21 mouse cellular contexts compared by ENCODE assay signal in genomic region chr16:42277268-42277667, GRCm38 (mm10).
DNase-seq lines count a peak whose midpoint lies in the region; ATAC-seq and TF ChIP-seq lines count a peak whose summit lies in the region.
"Had no signal": no experiment of that assay in that cellular context is flagged by ENCODE, and none has a peak within 500 bp of the region (broad histone marks: within the 10 kb centered on the region; RNA-seq: fewer than 3 reads in every experiment).

No protein-coding gene starts in this region.

- no peak overlapping the region for H3K4me2 ChIP-seq in forebrain, embryonic 15.5 days (replicated peaks)
- no peak overlapping the region for H3K4me2 ChIP-seq in midbrain, embryonic 11.5 days
- H3K4me2 ChIP-seq in midbrain, postnatal 0 days (ENCODE audit: low read depth, low read length, poor library complexity, severe bottlenecking) = no peak overlapping the region
- H3K4me2 ChIP-seq in intestine, embryonic 15.5 days (replicated peaks) = no peak overlapping the region
- H3K4me2 ChIP-seq in midbrain, embryonic 16.5 days (ENCODE audit: low read length) = no peak overlapping the region
- H3K4me2 ChIP-seq: embryonic facial prominence, embryonic 12.5 days; heart, embryonic 15.5 days; limb, embryonic 12.5 days; liver, embryonic 11.5 days had no signal

- no peak overlapping the region for H3K4me3 ChIP-seq in forebrain, embryonic 15.5 days
- H3K4me3 ChIP-seq in forebrain, embryonic 10.5 days = no peak overlapping the region
- H3K4me3 ChIP-seq in midbrain, embryonic 11.5 days (ENCODE audit: low read depth, low read length) = no peak overlapping the region
- H3K4me3 ChIP-seq in midbrain, postnatal 0 days (ENCODE audit: low read depth, low read length) = no peak overlapping the region
- no peak overlapping the region for H3K4me3 ChIP-seq in intestine, embryonic 15.5 days (replicated peaks)
- no peak overlapping the region for H3K4me3 ChIP-seq in midbrain, embryonic 16.5 days (ENCODE audit: low read depth, low read length)
- no peak overlapping the region for H3K4me3 ChIP-seq in left cerebral cortex, adult 2 months
- H3K4me3 ChIP-seq: embryonic facial prominence, embryonic 12.5 days; heart, embryonic 15.5 days; layer of hippocampus, adult 2 months; limb, embryonic 12.5 days had no signal

- intact Hi-C loops in left cerebral cortex, adult 2 months (cut with DNase I) = loop anchor here (2.0 to 5.0 kb wide), 4 partner anchors 85 to 635 kb away; no protein-coding TSS in a partner anchor

- no peaks in the 10 kb centered on the region for H3K36me3 ChIP-seq in forebrain, embryonic 15.5 days
- H3K36me3 ChIP-seq in forebrain, embryonic 10.5 days (replicated peaks) = no peaks in the 10 kb centered on the region
- no peaks in the 10 kb centered on the region for H3K36me3 ChIP-seq in midbrain, embryonic 11.5 days (ENCODE audit: control insufficient read depth, insufficient read depth, low read length)
- H3K36me3 ChIP-seq in midbrain, postnatal 0 days (ENCODE audit: insufficient read depth, low read length) = peaks cover 3% of the 10 kb centered on the region; the same call in 1 of the 2 replicates
- no peaks in the 10 kb centered on the region for H3K36me3 ChIP-seq in intestine, embryonic 15.5 days
- H3K36me3 ChIP-seq in midbrain, embryonic 16.5 days (ENCODE audit: control insufficient read depth, insufficient read depth, low read length) = no peaks in the 10 kb centered on the region; the same call in 1 of the 2 replicates
- H3K36me3 ChIP-seq: embryonic facial prominence, embryonic 12.5 days; heart, embryonic 15.5 days; limb, embryonic 12.5 days had no signal

- 68% methylated on average over 8 of the region's 8 CpGs for WGBS in forebrain, embryonic 15.5 days
- WGBS in forebrain, embryonic 10.5 days = 85% methylated on average over 8 of the region's 8 CpGs
- 84% methylated on average over 8 of the region's 8 CpGs for WGBS in midbrain, embryonic 11.5 days
- 52% methylated on average over 8 of the region's 8 CpGs for WGBS in midbrain, postnatal 0 days
- WGBS in intestine, embryonic 15.5 days = 79% methylated on average over 8 of the region's 8 CpGs
- 58% methylated on average over 8 of the region's 8 CpGs for WGBS in midbrain, embryonic 16.5 days

- no peak overlapping the region for H3K9ac ChIP-seq in forebrain, embryonic 15.5 days (replicated peaks)
- H3K9ac ChIP-seq in midbrain, embryonic 11.5 days (ENCODE audit: low read length) = no peak overlapping the region
- H3K9ac ChIP-seq in midbrain, postnatal 0 days (replicated peaks; ENCODE audit: low read length, poor library complexity, severe bottlenecking) = no peak overlapping the region
- H3K9ac ChIP-seq in intestine, embryonic 15.5 days = no peak overlapping the region
- H3K9ac ChIP-seq in midbrain, embryonic 16.5 days (ENCODE audit: low read depth, low read length) = no peak overlapping the region
- H3K9ac ChIP-seq: embryonic facial prominence, embryonic 12.5 days; forebrain, postnatal 0 days; heart, embryonic 15.5 days; limb, embryonic 12.5 days; liver, postnatal 0 days had no signal

- no peak for TF ChIP-seq CTCF in midbrain, postnatal 0 days (IDR thresholded peaks at IDR 0.05)
- TF ChIP-seq CTCF in left cerebral cortex, adult 2 months (IDR thresholded peaks at IDR 0.05) = no peak

- H3K27ac ChIP-seq in forebrain, embryonic 15.5 days (replicated peaks) = peak overlapping the region; percentile 5; the same call in 1 of the 2 replicates
- H3K27ac ChIP-seq in forebrain, embryonic 10.5 days = no peak overlapping the region
- no peak overlapping the region for H3K27ac ChIP-seq in midbrain, embryonic 11.5 days (ENCODE audit: low read depth, low read length)
- no peak overlapping the region for H3K27ac ChIP-seq in midbrain, postnatal 0 days (ENCODE audit: low read depth, low read length)
- no peak overlapping the region for H3K27ac ChIP-seq in intestine, embryonic 15.5 days
- peak overlapping the region; percentile 32; the same call in 1 of the 2 replicates for H3K27ac ChIP-seq in midbrain, embryonic 16.5 days (ENCODE audit: low read length)
- H3K27ac ChIP-seq in left cerebral cortex, adult 2 months = no peak overlapping the region
- H3K27ac ChIP-seq: embryonic facial prominence, embryonic 12.5 days; heart, embryonic 15.5 days; layer of hippocampus, adult 2 months; limb, embryonic 12.5 days; macrophage had no signal

- DNase-seq in forebrain, embryonic 10.5 days (ENCODE audit: extremely low spot score, low spot score) = no peak
- DNase-seq in midbrain, embryonic 11.5 days (ENCODE audit: low spot score, missing footprints) = peak; percentile 81
- DNase-seq in midbrain, postnatal 0 days (ENCODE audit: low spot score) = no peak
- DNase-seq in cerebellum, adult 11 months = no peak
- no peak for DNase-seq in left cerebral cortex, adult 2 months (ENCODE audit: extremely low spot score in 1 of 2, low spot score in 2 of 2)
- DNase-seq: adrenal gland, postnatal 36 days; cerebellum, adult 11-12 months; forebrain, postnatal 0 days; heart, postnatal 36 days; kidney, postnatal 25 days; liver, postnatal 0 days; thymus, postnatal 14 days had no signal

- H3K9me3 ChIP-seq in forebrain, embryonic 15.5 days = no peaks in the 10 kb centered on the region
- no peaks in the 10 kb centered on the region for H3K9me3 ChIP-seq in forebrain, embryonic 10.5 days
- H3K9me3 ChIP-seq in midbrain, embryonic 11.5 days (ENCODE audit: control insufficient read depth, low read length) = no peaks in the 10 kb centered on the region
- no peaks in the 10 kb centered on the region for H3K9me3 ChIP-seq in midbrain, postnatal 0 days (ENCODE audit: low read length)
- no peaks in the 10 kb centered on the region for H3K9me3 ChIP-seq in intestine, embryonic 15.5 days
- H3K9me3 ChIP-seq in midbrain, embryonic 16.5 days (replicated peaks; ENCODE audit: control insufficient read depth, low read length, poor library complexity, severe bottlenecking) = no peaks in the 10 kb centered on the region
- H3K9me3 ChIP-seq: embryonic facial prominence, embryonic 12.5 days; heart, embryonic 15.5 days; limb, embryonic 12.5 days had no signal

- H3K4me1 ChIP-seq in forebrain, embryonic 15.5 days = peaks cover 22% of the 10 kb centered on the region
- H3K4me1 ChIP-seq in forebrain, embryonic 10.5 days = peaks cover 25% of the 10 kb centered on the region
- peaks cover 8% of the 10 kb centered on the region for H3K4me1 ChIP-seq in midbrain, embryonic 11.5 days (ENCODE audit: control insufficient read depth, insufficient read depth, low read length)
- peaks cover 5% of the 10 kb centered on the region; the same call in 1 of the 2 replicates for H3K4me1 ChIP-seq in midbrain, postnatal 0 days (ENCODE audit: insufficient read depth, low read length)
- no peaks in the 10 kb centered on the region for H3K4me1 ChIP-seq in intestine, embryonic 15.5 days (replicated peaks)
- H3K4me1 ChIP-seq in midbrain, embryonic 16.5 days (ENCODE audit: control insufficient read depth, insufficient read depth, low read length) = peaks cover 24% of the 10 kb centered on the region
- H3K4me1 ChIP-seq: embryonic facial prominence, embryonic 12.5 days; heart, embryonic 15.5 days had no signal

- H3K27me3 ChIP-seq in forebrain, embryonic 15.5 days = no peaks in the 10 kb centered on the region
- peaks cover 11% of the 10 kb centered on the region for H3K27me3 ChIP-seq in forebrain, embryonic 10.5 days (ENCODE audit: poor library complexity, severe bottlenecking)
- H3K27me3 ChIP-seq in midbrain, embryonic 11.5 days (ENCODE audit: control insufficient read depth, insufficient read depth, low read length) = peaks cover 4% of the 10 kb centered on the region
- no peaks in the 10 kb centered on the region for H3K27me3 ChIP-seq in midbrain, postnatal 0 days (ENCODE audit: insufficient read depth, low read length)
- no peaks in the 10 kb centered on the region for H3K27me3 ChIP-seq in intestine, embryonic 15.5 days (replicated peaks)
- no peaks in the 10 kb centered on the region for H3K27me3 ChIP-seq in midbrain, embryonic 16.5 days (ENCODE audit: control insufficient read depth, insufficient read depth, low read depth, low read length)
- H3K27me3 ChIP-seq: embryonic facial prominence, embryonic 12.5 days; heart, embryonic 15.5 days; limb, embryonic 12.5 days had no signal

- no peak for ATAC-seq in forebrain, embryonic 15.5 days (replicated peaks)
- ATAC-seq in midbrain, embryonic 11.5 days (ENCODE audit: low FRiP score) = no peak
- no peak for ATAC-seq in midbrain, postnatal 0 days (ENCODE audit: low FRiP score)
- peak; percentile 55 for ATAC-seq in intestine, embryonic 15.5 days
- no peak for ATAC-seq in midbrain, embryonic 16.5 days
- ATAC-seq: liver, postnatal 0 days had no signal

Comparison
In these comparisons a context has a peak if more than half of its experiments do, and no peak if none do; other contexts are left out.
1. H3K27ac ChIP-seq: peak in forebrain, embryonic 15.5 days (single experiment) and midbrain, embryonic 16.5 days (single experiment); none in forebrain, embryonic 10.5 days (single experiment), midbrain, embryonic 11.5 days (single experiment), midbrain, postnatal 0 days (single experiment), intestine, embryonic 15.5 days (single experiment) and left cerebral cortex, adult 2 months (single experiment).